Mouse (Mus musculus): ENCODE measurements at regions not wholly inside any gene's neighbourhood (a gene's known extent, or its start where the extent isn't known, plus 50 kb on each side); places are given as distances from the start of the nearest gene placed in this dataset.

- no peak for DNase-seq (ENCODE audit: low read depth)
These were observed 79.2 kb downstream of the 1700020N01Rik start for GRCm38 (mm10) chr10:21672171-21672570.

DNA sequence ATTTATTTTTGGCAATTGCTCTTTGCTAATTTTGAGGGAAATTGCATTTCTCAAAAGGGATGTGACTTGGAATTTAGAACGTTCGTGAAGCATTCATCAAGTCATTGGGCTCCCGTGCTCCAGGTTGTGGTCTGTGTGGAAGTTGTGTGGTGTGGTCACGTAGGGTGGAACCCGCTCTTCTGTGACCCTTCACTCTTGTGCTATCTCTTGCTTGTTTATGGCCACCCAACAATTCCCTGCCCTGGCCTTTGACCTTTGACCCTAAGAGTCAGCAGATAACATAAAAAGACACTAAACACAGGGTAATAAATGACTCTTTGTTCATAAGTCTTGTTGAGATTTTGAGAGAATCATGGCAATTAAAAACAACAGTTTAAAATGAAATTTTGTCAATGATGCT, 79.7 kb downstream of the 1700020N01Rik start:
- DNase-seq (ENCODE audit: low read depth) = no peak

GRCm38 (mm10) chr10:21673831-21674230, 80.9 kb downstream of the 1700020N01Rik start:
- DNase-seq (ENCODE audit: low read depth) = no peak

- DNase-seq (ENCODE audit: low read depth) = no peak
These were observed 82.8 kb downstream of the 1700020N01Rik start for GRCm38 (mm10) chr10:21675786-21676185.

- no peak for DNase-seq (ENCODE audit: low read depth)
These were observed 85.0 kb downstream of the 1700020N01Rik start for GRCm38 (mm10) chr10:21677911-21678310.

- no peak for DNase-seq (ENCODE audit: low read depth)
These were observed 85.4 kb downstream of the 1700020N01Rik start for GRCm38 (mm10) chr10:21678372-21678771.

DNA sequence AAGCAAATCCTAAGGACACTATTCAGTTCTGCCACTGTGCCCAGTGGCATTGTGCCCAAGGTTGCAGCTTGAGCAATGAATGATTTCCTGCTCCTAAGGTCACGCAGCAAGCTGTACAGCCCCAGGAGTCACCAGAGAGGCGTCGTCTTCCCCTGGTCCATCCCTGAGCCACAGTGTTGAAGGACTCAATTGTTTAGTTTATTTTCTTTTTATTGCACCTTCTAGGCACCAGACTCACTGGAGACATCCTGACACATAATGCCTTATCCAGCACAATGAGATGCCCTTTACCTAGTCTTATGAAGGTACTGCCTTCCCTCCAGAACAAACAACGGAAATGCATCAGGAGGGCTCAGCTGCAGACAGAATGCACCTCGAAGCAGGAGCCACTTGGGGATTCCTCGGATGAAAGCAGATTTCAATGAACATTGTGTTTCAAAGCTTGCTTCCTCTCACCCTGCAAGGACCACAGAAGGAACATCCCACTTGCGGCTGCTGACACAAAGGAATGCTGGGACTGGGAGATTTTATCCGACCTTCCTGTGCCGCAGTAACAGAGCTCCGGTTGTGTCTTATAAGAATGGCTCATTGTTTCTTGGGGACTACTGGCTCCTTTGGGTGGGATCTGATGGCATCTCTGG, 86.0 kb downstream of the 1700020N01Rik start:
- no peak for DNase-seq (ENCODE audit: low read depth)

- no peak for DNase-seq (ENCODE audit: low read depth)
These were observed 87.8 kb downstream of the 1700020N01Rik start for GRCm38 (mm10) chr10:21680789-21681188.

- no peak for DNase-seq (ENCODE audit: low read depth)
These were observed 91.5 kb downstream of the 1700020N01Rik start for GRCm38 (mm10) chr10:21684286-21685013.

DNA sequence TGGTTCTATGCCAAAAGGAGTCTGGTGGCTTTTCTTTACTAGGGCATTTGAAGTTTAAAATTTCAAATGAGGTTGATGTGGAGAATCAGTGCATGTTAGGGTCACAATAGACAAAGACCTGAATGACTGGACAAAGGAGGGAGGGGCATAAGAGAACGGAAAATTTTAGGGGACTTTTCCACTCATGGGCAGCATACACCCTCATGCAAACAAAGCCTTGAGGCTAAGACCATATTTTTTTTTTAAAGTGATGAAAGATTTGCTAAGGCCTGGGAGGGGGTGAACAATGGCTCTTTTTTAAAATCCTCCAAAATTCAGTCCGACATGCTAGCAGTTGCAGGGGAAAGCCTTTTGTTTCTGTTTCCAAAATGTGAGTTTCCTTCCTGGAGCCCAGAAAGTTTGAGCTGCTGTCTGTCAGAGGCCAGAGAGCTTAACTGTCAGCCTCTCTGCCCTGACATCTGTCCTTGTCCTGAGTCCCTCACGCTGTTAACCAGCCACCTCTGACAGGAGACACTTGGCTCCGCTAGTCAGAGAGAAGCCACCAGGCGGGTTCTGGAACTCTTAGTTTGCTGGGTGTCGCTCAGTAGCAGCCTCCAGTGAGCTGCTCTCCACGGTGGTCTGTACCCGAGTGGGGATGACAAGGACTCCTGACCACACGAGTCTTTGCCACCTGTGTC, 92.3 kb downstream of the 1700020N01Rik start:
- DNase-seq (ENCODE audit: low read depth) = no peak

DNA sequence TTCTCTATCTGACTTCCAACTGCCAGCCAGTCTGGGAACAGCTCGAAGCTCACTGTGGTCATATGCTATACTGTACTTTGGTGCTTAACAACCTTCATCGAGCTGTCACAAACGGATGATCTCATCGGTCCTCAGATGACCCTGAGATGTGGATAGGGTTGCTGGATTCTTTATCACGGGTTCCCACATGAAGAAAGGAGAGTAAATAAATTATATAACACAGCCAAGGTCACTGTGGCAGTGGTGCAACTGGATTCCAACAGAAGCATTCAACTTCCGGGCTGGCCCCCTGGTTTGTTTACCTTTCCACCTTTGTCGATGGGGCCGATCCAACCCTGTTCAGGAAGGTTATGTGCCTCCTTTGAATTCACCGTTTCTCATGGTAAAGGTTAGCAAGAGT, 93.1 kb downstream of the 1700020N01Rik start:
- DNase-seq (ENCODE audit: low read depth) = no peak

- no peak for DNase-seq (ENCODE audit: low read depth)
These were observed 94.5 kb downstream of the 1700020N01Rik start for GRCm38 (mm10) chr10:21687484-21687883.

- no peak for DNase-seq (ENCODE audit: low read depth)
These were observed 95.6 kb downstream of the 1700020N01Rik start for GRCm38 (mm10) chr10:21688513-21688912.

DNA sequence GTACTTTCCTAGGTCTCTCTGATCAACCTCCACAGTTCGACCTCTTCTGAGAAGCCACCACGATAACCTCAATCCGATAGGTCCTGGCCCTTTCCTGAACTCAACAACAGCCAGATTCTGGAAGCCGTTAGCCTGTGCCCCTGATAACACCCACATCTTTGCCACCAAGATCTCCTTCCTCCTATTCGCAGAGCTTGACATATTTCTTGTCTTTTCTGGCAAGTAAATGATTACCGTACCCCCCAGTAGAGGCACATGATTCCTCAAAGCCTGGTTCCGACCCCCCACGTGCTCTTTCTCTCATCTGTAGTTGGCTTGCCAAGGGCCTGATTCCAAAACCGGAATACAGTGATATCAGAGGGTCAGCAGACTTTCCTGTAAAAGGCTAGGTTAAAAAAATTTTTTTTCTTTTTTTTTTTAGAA, 96.9 kb downstream of the 1700020N01Rik start:
- DNase-seq (ENCODE audit: low read depth) = no peak

DNA sequence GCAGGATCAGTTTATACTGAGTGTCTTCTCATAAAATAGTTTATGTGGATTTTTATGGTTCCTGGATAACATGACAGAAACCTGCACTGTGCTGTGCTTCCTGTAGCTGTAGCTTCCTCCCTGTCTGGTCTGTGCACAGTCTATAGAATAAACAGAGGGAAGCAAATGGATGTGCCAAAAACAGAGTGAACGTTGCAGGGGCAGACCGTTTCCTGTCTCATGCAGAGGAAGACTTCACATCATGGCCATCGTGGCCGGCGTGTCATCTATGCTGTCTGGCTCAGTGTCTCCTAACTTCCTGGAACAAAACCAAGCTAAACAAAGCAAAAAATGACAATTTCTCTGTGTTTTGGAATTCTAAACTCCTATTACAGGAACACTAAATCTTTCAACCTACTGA, 102.2 kb downstream of the 1700020N01Rik start:
- DNase-seq (ENCODE audit: low read depth) = no peak

GRCm38 (mm10) chr10:21696671-21697070, 103.7 kb downstream of the 1700020N01Rik start:
- no peak for DNase-seq (ENCODE audit: low read depth)

DNA sequence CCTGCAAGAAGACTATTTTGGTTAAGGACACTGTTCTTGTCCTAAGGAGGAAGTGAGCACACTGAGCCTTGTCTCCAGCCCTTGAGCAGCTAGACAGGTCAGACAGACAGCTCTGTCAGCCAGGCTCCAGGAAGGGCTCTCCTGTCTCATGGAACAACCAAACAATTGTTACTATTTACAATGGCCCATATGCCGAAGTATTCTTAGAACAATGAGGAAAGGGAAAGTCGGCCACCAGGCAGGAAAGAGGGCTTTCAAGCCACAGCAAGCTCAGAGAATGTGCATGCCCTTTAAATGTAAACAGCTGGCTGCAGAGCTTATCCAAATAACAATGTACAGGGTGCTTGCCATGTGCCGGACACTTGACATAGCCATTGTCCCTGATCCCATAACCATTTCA, 108.6 kb downstream of the 1700020N01Rik start:
- DNase-seq (ENCODE audit: low read depth) = no peak

DNA sequence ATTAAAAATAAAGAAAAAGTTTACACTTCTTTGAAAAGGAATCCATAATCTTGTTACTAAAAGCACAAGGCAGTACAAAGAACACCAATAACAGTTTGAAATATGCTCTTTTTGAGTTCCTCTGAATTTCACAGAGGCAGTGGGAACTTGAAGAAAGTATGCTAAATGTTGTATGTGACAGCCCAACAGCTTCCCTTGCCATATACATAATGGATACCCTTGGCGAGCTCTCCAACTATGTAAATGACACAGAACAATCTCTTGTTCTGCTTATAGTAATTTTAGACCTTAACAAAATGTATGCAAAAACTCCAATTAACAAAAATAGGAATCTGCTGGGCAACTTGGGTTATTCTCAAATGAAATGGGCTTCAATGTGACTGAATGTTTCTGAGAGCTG, 109.2 kb downstream of the 1700020N01Rik start:
- no peak for DNase-seq (ENCODE audit: low read depth)

GRCm38 (mm10) chr10:21711866-21712265, 118.9 kb downstream of the 1700020N01Rik start:
- DNase-seq (ENCODE audit: low read depth) = no peak

DNA sequence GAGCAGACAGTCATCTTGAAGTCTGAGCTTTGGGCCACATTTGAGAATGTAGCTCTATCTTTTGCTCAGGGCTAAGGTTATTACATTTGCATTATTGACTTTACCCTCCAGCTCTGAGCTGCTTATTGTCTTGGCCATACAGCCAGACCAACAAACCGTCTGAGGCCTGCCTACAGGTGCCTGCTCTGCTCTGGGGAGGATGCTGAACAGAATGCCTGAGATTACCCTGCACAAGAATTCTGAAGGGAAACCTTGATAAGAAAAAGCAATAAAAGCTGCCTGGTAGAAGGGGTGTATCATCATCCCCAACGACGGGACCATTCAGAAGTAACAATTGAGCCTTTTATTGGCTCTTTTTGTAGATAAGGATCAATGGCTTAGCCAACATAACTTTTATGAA, 119.9 kb downstream of the 1700020N01Rik start:
- no peak for DNase-seq (ENCODE audit: low read depth)

GRCm38 (mm10) chr10:21715436-21715835, 122.5 kb downstream of the 1700020N01Rik start:
- DNase-seq (ENCODE audit: low read depth) = peak; percentile 11

DNA sequence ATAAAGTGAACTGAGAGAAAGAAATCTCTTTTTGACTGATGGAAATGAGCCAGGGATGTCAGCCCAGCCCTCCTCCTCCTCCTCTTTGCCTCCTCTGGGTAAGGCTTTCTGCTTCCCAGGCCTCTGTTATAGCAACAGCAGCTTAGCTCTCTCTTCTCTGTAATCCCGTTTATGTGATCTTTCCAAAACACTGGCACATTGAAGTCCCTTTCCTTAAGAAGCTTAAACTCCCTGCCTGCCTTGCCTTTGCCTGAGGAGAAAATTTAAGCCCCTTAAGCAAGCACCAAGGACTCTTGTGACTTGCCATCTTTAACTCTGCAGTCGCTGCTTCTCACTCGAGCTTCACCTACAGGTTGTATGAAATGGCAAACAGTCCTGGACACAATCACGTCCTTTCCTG, 125.2 kb downstream of the 1700020N01Rik start:
- DNase-seq (ENCODE audit: low read depth) = no peak

GRCm38 (mm10) chr10:21724351-21724750, 131.4 kb downstream of the 1700020N01Rik start:
- no peak for DNase-seq (ENCODE audit: low read depth)
